Mouse (Mus musculus): ENCODE measurements at regions not wholly inside any gene's neighbourhood (a gene's known extent, or its start where the extent isn't known, plus 50 kb on each side); places are given as distances from the start of the nearest gene placed in this dataset.

DNA sequence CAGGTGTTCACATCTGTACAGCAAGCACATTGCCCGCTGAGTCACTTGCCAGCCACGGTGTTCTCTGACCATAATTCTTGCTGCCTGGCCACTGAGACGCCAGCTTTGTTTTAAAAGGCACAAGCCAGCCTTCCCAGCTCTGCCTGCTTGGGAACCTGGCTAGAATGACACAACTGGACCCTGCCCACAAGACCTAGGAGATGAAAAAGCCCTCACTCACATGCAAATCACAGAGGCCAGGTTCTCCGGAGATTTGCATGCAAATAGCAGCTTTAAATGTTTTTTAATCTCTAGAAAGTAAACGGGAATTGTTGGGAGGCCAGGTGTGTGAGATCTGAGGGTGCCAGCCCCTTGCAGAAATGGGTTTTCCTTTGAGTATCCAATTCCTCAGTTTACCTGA, 71.9 kb downstream of the 1810010D01Rik start:
- DNase-seq (ENCODE audit: low spot score): no peak

DNA sequence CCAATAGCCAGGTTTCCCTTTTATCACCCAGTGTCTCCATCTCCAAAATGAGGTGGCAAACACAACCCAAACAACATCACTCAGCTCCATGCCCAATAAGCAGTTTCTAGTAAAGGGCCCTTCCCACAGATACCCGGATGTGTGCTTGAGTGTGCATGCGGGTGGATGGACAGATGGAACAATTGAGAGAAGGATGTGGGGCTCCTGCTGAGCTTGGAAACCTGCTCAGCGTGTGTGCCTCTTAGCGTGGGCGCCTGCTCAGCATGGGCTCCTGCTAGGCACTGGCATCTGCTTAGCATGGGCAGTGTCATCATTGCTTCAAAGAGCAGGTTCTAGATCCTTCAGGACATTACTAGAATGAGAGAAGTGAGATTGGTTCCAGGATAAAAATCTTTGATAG, 75.4 kb downstream of the 1810010D01Rik start:
- no peak for DNase-seq (ENCODE audit: low spot score)

GRCm38 (mm10) chr7:145131438-145132159, 76.3 kb downstream of the 1810010D01Rik start:
- DNase-seq (ENCODE audit: low spot score): no peak

- DNase-seq (ENCODE audit: low spot score): no peak
These were observed 77.9 kb downstream of the 1810010D01Rik start for GRCm38 (mm10) chr7:145129971-145130370.

- DNase-seq (ENCODE audit: low spot score): no peak
These were observed 80.3 kb downstream of the 1810010D01Rik start for GRCm38 (mm10) chr7:145127661-145128060.

GRCm38 (mm10) chr7:145127180-145127579, 80.7 kb downstream of the 1810010D01Rik start:
- DNase-seq (ENCODE audit: low spot score): no peak

GRCm38 (mm10) chr7:145123996-145124601, 83.8 kb downstream of the 1810010D01Rik start:
- DNase-seq (ENCODE audit: low spot score): no peak

- DNase-seq (ENCODE audit: low spot score): no peak
These were observed 85.4 kb downstream of the 1810010D01Rik start for GRCm38 (mm10) chr7:145122471-145122870.

- no peak for DNase-seq (ENCODE audit: low spot score)
These were observed 89.5 kb downstream of the 1810010D01Rik start for GRCm38 (mm10) chr7:145118406-145118805.

DNA sequence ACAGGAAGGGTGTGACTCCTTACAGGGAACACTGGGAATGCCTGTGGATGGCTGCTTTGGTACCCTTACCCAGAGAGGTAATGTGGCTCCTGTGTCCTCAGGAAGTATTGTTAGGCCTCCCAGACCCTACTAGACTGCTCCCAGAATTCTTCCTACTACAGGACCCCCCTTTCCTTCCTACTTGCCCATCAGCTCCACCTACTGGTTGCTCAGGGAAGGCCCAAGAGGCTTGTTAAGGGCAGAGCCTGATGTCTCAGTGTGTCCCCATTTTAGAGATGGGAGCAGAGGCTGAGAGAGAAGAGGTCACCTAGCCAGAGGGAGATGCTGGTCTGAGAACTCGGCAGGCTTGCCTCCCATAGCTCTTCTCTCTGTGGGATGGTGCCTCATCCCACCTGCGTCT, 93.3 kb downstream of the 1810010D01Rik start:
- no peak for DNase-seq (ENCODE audit: low spot score)

- no peak for DNase-seq (ENCODE audit: low spot score)
These were observed 93.8 kb downstream of the 1810010D01Rik start for GRCm38 (mm10) chr7:145114145-145114544.

GRCm38 (mm10) chr7:145112887-145113531, 94.9 kb downstream of the 1810010D01Rik start:
- no peak for DNase-seq (ENCODE audit: low spot score)

GRCm38 (mm10) chr7:145112146-145112830, 95.6 kb downstream of the 1810010D01Rik start:
- no peak for DNase-seq (ENCODE audit: low spot score)

GRCm38 (mm10) chr7:145111252-145112131, 96.4 kb downstream of the 1810010D01Rik start:
- DNase-seq (ENCODE audit: low spot score): peak; percentile 40

DNA sequence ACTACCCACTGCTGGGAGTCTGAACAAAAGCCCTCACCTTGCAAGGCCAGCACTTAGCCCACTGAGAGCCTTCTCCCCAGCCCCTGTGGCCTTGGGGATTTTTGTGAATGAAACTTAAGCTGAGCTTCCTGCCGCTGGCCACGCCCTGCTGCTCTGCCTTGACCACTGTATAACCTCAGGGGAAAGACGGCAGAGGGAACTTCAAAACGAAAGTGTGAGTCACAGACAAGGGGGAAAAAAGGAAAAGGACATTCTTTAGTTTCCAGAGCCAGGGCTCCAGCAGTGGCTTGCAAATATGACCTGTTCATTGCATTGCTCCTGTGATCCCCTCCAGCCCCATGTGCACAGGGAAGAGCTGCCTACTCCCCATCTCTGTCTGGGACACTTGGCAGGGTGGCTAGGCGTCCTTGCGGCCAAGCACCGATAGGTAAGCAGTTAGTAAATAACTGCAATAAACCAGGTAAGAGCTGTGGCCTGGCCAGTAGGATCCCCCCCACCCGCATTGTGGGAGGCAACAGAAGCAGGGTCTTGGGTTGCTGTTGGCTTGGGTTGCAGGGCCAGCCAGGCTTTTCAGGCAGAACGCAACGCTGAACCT, 97.2 kb downstream of the 1810010D01Rik start:
- no peak for DNase-seq (ENCODE audit: low spot score)

DNA sequence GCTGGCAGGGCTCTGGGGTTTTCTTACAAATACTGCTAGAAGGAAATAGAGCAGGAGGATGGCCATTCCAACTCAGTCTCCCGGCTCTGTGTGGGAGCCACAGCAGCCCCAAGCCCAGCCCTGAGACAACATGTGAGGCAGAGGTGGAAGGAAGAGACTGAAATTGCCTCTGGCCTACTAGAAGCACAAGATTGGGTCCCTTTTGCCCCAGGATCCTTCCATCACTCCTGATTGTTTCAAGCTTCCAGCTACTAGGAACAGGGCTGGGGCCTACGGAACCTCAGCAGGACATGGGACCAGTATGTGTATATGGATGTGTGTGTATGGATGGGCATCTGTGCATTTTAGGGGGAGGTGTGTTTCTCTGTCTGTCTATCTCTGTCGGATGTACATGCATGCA, 97.9 kb downstream of the 1810010D01Rik start:
- no peak for DNase-seq (ENCODE audit: low spot score)

DNA sequence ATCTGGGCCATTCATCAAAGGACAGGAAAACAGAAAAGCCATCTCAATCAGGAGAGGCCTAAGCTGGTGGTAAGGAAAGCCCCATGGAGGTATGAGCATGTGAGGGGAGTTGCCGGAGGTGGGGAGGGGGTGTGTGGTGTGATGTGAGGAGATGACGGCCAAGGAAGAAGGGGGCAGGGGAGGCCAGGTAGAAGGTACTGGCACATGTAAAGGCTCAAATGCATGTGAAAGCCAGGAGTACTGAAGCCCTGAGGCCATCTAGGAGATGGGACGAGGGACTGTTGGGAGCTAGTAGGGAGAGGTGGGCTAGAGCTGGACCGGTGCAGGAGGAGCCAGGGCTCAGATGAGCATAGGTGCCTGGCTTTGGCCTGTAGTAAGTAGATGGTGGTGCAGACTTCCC, 98.4 kb downstream of the 1810010D01Rik start:
- DNase-seq (ENCODE audit: low spot score): no peak

DNA sequence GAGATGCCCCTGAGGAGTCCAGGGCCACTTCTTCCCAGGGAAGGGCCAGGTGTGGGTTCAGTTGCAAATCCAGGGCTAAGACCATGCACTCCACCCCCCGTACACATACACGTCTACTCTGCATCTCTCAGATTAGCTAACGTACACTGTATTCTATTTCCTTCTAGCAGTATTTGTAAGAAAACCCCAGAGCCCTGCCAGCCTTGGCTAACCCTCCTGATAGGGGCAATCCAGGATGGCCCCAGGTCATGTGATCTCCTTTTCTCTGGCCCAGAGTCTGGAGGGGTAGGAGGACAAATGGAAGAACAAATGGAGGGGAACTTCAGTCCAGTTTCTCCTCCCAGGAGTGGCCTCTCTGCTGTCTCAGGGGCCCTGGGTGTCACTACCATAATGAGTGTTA, 98.9 kb downstream of the 1810010D01Rik start:
- no peak for DNase-seq (ENCODE audit: low spot score)

DNA sequence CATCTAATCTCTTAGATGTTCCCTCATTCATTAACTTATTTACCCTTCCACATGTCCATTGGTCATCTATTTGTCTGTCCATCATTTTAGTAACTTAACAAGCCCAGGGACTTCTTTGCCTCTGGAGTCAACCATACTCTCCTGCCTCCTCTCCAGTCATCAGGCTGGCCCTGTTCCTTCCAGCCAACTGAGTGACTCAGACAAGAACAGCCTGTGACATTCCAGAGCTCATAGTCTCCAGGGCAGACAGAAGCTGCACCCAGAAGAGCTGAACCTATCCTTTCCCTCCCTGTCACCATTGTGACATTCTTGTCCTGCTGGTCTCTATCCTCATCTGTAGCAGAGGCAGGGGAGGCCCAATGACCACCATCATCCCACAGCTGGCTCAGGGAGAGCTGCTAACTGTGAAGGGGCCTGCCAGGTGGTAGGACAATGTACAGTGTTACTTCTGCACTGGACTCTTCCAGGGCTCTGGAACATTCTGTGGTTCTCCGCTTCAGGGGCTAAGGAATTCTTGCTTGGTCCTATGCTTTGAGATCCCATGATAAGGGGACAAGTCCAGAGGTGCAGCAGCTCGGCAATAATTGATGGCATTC, 100.2 kb downstream of the 1810010D01Rik start:
- DNase-seq (ENCODE audit: low spot score): no peak

DNA sequence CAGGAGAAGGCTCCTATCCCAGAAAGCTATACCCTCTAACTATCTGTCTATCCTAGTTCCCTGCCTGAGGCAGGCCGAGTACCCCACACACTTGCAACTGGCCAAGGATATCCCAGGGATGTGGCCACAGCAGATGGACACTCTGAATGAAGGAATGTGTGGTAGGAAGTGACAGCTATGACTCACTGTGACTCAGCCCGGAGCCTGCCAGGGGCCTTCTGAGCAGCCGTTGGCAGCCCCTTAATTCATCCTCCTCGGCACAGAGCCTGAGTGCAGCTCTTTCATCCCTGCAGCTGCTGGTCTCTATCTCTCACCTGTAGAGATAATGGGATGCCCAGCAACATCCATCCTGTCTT, 101.4 kb downstream of the 1810010D01Rik start:
- DNase-seq (ENCODE audit: low spot score): no peak

Measured in ovary, postnatal 10 days (tissue).